Mouse (Mus musculus): ENCODE results near the gene Rasal3. TPM values are rescaled to one million over a fixed set of nuclear protein-coding genes. Genes with fewer than 3 reads are reported as not detected.

The Rasal3 gene
- polyA plus RNA-seq, 1 experiment from 2014 or later, result not detected

GRCm38 (mm10) chr17:32341102-32341501, 62.3 kb downstream of the Rasal3 start:
- POLR2A ChIA-PET, result interaction anchor here (0.8 kb wide), 1 partner anchor 10 kb away, joined by 4 read pairs; no protein-coding TSS in a partner anchor
- H3K27me3 ChIP-seq, result no peaks in the 10 kb centered on the region
- ATAC-seq, result no peak
- CTCF ChIA-PET, result interaction anchor here (0.6 kb wide), 1 partner anchor 48 kb away, joined by 3 read pairs; the partner anchor contains the start of gene Wiz
- DNase-seq (ENCODE audit: low read depth, low spot score), result no peak
- TF ChIP-seq CTCF (IDR thresholded peaks at IDR 0.05), result no peak
- in situ Hi-C loops (cut with MboI; ENCODE audit: low pct_unique_long_range_greater_than_20kb), result loop anchor here (5.0 kb wide), 2 partner anchors 91 to 141 kb away; no protein-coding TSS in a partner anchor

Other genes starting within 250 kb of the Rasal3 start
- 1.5 TPM for gene Notch3, start 236.7 kb downstream of the Rasal3 start, polyA plus RNA-seq (2021)
- gene Ephx3, start 214.0 kb downstream of the Rasal3 start, polyA plus RNA-seq (2021), result 0.18 TPM
- 102 TPM for gene Brd4, start 118.9 kb downstream of the Rasal3 start, polyA plus RNA-seq (2021)
- 101 TPM for gene Akap8, start 82.3 kb downstream of the Rasal3 start, polyA plus RNA-seq (2021)
- 93.1 TPM for gene Akap8l, start 53.0 kb downstream of the Rasal3 start, polyA plus RNA-seq (2021)
- 56.5 TPM for gene Wiz, start 14.1 kb downstream of the Rasal3 start, polyA plus RNA-seq (2021)
- not detected for gene Pglyrp2, start 20.6 kb upstream of the Rasal3 start, polyA plus RNA-seq (2021)
- gene Cyp4f39, start 49.1 kb upstream of the Rasal3 start, polyA plus RNA-seq (2021), result not detected
- gene Cyp4f17, start 102.5 kb upstream of the Rasal3 start, polyA plus RNA-seq (2021), result 0.30 TPM
- 20.9 TPM for gene Cyp4f16, start 133.0 kb upstream of the Rasal3 start, polyA plus RNA-seq (2021)
- 1.6 TPM for gene Cyp4f37, start 217.7 kb upstream of the Rasal3 start, polyA plus RNA-seq (2021)